Mouse (Mus musculus) WW6 (cell line): ENCODE measurements at regions not wholly inside any gene's neighbourhood (a gene's known extent, or its start where the extent isn't known, plus 50 kb on each side); places are given as distances from the start of the nearest gene placed in this dataset.

ENCODE experiments used
- DNase-seq: peaks from one replicate; pipeline ENCODE4 v3.0.0-alpha.2; 2013; ENCODE audit warnings: low read depth, low spot score

GRCm38 (mm10) chr13:39774554-39774953 is 586.7 kb downstream of the Ofcc1 start:
- DNase-seq: no peak

- no peak for DNase-seq
These were observed 587.1 kb downstream of the Ofcc1 start for GRCm38 (mm10) chr13:39774111-39774510.

GRCm38 (mm10) chr13:39769228-39769627 is 592.0 kb downstream of the Ofcc1 start:
- no peak for DNase-seq

GRCm38 (mm10) chr13:39766897-39767296 is 594.4 kb downstream of the Ofcc1 start:
- DNase-seq: no peak
